Mouse (Mus musculus) ovary, postnatal 36 days (tissue): ENCODE results near the gene Hagh.

Experiments
- DNase-seq: peaks from one replicate; pipeline ENCODE4 v3.0.0; 2022; ENCODE audit warnings: low spot score, mixed read lengths

The Hagh gene

DNA sequence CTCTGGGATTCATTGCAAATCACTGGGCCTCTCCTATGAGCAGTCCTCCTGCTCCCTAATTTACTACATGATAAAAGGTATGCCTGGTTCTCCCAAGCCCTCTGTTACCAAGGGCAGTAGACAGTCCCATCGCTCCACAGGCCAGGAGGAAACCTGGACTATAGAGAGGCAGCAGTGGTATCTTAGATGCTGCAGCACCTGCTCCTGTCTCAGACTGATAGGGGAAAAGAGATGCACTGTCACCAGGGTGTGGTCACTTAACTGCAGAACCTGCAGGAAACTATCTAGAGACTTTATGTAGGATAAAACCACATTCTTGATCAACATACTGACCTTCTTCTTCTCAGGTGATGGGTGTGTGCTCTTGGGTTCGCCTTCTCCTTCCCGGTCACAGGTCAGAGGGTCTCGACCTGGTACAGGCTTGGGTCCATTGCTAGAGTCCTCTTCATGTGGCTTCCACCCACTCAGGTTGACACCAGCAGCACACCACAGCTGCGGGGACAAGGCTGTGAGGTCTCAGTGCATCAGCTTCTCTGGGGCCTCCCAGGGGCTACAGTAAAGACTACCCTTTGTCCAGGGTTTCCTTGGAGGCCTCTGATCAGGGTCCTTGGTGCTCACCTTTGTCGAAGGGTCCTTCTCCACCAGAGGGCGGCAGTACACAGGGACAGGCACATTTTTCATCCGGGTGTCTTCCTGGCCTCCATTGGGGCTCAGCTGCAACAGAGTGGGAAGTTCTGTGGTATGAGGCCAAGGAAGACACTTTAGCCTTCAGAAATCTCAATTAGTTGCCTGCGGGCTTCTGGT, 62.9 kb downstream of the Hagh start:
- no peak for DNase-seq

GRCm38 (mm10) chr17:24903767-24904166, 63.8 kb downstream of the Hagh start:
- DNase-seq, result no peak

- no peak for DNase-seq
These were observed 67.6 kb downstream of the Hagh start for GRCm38 (mm10) chr17:24907591-24907990.

GRCm38 (mm10) chr17:24913984-24914383, 74.0 kb downstream of the Hagh start:
- no peak for DNase-seq
